Mouse (Mus musculus) embryonic stem cell, embryonic (primary cell): ENCODE results near the gene Gle1.

Source experiments
- CTCF ChIA-PET, 4 experiments: fragments of 300-600 bp in 2 of 4; fragments of 350-600 bp in 2 of 4; sonication (Branson Sonifier 250); formaldehyde crosslinking; loops; one replicate each; lab custom pipeline; 2022; ENCODE audit warnings: inconsistent platforms in 2 of 4; lab: Charles Lee
- POLR2A ChIA-PET, 4 experiments: fragments of 300-600 bp in 2 of 4; fragments of 350-600 bp in 2 of 4; sonication (Branson Sonifier 250); formaldehyde crosslinking; loops; one replicate each; lab custom pipeline; 2022; ENCODE audit warnings: antibody characterized with exemption in 4 of 4, inconsistent platforms in 1 of 4; lab: Charles Lee

The Gle1 gene

GRCm38 (mm10) chr2:29934906-29935599 lies at the start of gene Gle1:
Gle1 (plus strand) TSS chr2:29935426.
- CTCF ChIA-PET: interaction anchor here in 2 of 4 experiments (0.6 to 1.4 kb wide), 6 partner anchors 13 to 249 kb away, joined by 3 to 7 read pairs (median 3); no protein-coding TSS in a partner anchor
- POLR2A ChIA-PET: interaction anchor here (0.6 to 5.0 kb wide), 23 partner anchors 10 to 245 kb away, joined by 3 to 34 read pairs (median 4); partner anchors contain the start of genes Sptan1 (in 3 of the 4), Odf2 (in 1 of the 4) and Wdr34 (in 1 of the 4)

DNA sequence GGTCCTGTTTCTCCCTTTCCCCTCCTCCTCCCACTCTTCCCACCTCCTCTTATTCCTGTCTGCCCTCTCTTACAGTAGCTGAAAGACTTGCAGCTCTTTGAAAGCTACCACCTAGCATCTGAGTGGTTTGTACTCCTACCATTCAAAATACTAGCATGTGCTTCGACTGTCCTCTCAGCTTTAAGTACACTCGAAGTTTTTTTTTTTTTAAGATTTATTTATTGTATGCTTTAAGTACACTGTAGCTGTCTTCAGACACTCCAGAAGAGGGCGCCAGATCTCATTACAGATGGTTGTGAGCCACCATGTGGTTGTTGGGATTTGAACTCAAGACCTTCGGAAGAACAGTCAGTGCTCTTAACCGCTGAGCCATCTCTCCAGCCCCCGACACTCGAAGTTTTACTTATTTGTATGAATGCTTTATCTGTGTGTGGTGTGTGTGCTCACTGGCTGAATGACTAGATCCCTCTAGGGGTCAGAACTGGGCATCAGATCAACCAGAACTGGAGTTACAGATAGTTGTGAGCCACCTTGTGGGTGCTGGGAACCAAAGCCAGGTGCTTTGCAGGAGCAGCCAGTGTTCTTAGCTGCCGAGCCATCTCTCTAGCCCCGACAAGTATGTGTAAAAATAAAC lies 48.5 kb upstream of the Gle1 start:
- POLR2A ChIA-PET: interaction anchor here in 2 of 4 experiments (0.6 to 1.7 kb wide), 14 partner anchors 9 to 246 kb away, joined by 3 to 6 read pairs (median 3); partner anchors contain the start of genes Cercam (in 1 of the 2), Coq4 (in 1 of the 2), Slc27a4 (in 1 of the 2) and Tbc1d13 (in 1 of the 2)
- CTCF ChIA-PET: interaction anchor here (0.6 to 2.4 kb wide), 18 partner anchors 15 to 1081 kb away, joined by 3 to 10 read pairs (median 3); partner anchors contain the start of genes Cercam (in 1 of the 4) and Tor1a (in 1 of the 4)

GRCm38 (mm10) chr2:29889066-29889944 lies 45.9 kb upstream of the Gle1 start, which contains the start of gene Odf2:
Odf2 (plus strand) TSS chr2:29889221.
- ChIA-PET CTCF (interaction anchor here (0.6 to 1.7 kb wide), 28 partner anchors 8 to 204 kb away, joined by 3 to 11 read pairs (median 4); partner anchors contain the start of genes Cercam (in 3 of the 4), Coq4 (in 1 of the 4), Gle1 (in 1 of the 4) and Urm1 (in 1 of the 4)), POLR2A (interaction anchor here (0.5 to 4.9 kb wide), 98 partner anchors 8 to 696 kb away, joined by 3 to 53 read pairs (median 4); partner anchors contain the start of genes Cercam (in 3 of the 4), Wdr34 (in 3 of the 4), Gle1 (in 2 of the 4) and Sptan1 (in 2 of the 4))

GRCm38 (mm10) chr2:29889991-29890833 lies 45.0 kb upstream of the Gle1 start:
- POLR2A ChIA-PET: interaction anchor here (0.5 to 4.9 kb wide), 108 partner anchors 8 to 697 kb away, joined by 3 to 53 read pairs (median 4); partner anchors contain the start of genes Cercam (in 3 of the 4), Wdr34 (in 3 of the 4), Sptan1 (in 2 of the 4) and Tbc1d13 (in 2 of the 4)
- CTCF ChIA-PET: interaction anchor here (0.5 to 1.7 kb wide), 35 partner anchors 9 to 474 kb away, joined by 3 to 11 read pairs (median 4); partner anchors contain the start of genes Cercam (in 3 of the 4), Gle1 (in 1 of the 4), Miga2 (in 1 of the 4) and Slc27a4 (in 1 of the 4)

DNA sequence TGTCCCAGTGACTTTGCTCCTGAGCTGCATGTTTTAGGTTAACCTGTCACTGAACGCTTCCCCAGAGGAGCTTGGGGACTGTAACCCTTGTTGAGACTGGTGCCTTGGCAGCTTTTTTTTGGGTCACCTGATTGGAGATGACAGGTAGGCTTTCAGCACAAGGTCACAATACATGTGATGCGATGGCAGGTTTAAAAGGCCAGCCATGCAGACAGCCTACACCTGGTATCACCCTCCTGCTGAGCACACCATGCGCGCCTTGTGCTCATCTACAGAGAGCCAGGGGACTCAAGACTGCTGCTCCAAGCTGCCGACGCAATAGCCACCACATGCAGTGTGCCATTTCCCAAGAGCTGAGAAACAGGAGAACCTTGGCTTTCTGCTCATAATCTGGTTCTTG lies 43.5 kb upstream of the Gle1 start:
- POLR2A ChIA-PET: interaction anchor here (0.5 to 4.9 kb wide), 21 partner anchors 9 to 157 kb away, joined by 3 to 53 read pairs (median 4); partner anchors contain the start of gene Wdr34 (in 1 of the 4)
- CTCF ChIA-PET: interaction anchor here in 1 of 4 experiments (0.9 kb wide), 1 partner anchor 10 kb away, joined by 3 read pairs; no protein-coding TSS in a partner anchor

DNA sequence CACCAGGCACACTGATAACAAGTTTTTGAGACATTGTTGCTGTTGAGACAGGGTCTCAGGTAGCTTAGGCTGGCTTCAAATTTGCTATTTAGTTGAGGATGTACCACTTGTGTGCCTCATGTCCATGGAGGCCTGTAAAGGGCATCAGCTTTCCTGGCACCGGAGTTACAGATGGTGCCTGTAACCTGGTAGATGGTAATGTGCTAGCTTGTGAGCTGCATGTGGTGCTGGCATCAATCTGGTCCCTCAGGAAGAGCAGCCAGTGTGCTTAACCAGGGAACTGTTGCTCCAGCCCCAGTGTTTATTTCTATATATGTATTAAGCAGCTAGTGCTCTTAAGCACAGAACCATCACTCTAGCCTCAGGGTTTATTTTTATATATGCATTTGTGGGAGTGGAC lies 39.2 kb upstream of the Gle1 start:
- ChIA-PET POLR2A (interaction anchor here in 3 of 4 experiments (0.6 to 1.6 kb wide), 9 partner anchors 16 to 130 kb away, joined by 3 to 6 read pairs (median 3); no protein-coding TSS in a partner anchor), CTCF (interaction anchor here in 1 of 4 experiments (0.7 kb wide), 1 partner anchor 28 kb away, joined by 3 read pairs; no protein-coding TSS in a partner anchor)

- ChIA-PET POLR2A (interaction anchor here in 2 of 4 experiments (0.7 to 2.6 kb wide), 9 partner anchors 8 to 71 kb away, joined by 3 to 9 read pairs (median 3); partner anchors contain the start of gene Sptan1 (in 1 of the 2)), CTCF (interaction anchor here in 1 of 4 experiments (0.6 kb wide), 1 partner anchor 12 kb away, joined by 4 read pairs; no protein-coding TSS in a partner anchor)
Measured at GRCm38 (mm10) chr2:29897366-29897765, 37.9 kb upstream of the Gle1 start.

DNA sequence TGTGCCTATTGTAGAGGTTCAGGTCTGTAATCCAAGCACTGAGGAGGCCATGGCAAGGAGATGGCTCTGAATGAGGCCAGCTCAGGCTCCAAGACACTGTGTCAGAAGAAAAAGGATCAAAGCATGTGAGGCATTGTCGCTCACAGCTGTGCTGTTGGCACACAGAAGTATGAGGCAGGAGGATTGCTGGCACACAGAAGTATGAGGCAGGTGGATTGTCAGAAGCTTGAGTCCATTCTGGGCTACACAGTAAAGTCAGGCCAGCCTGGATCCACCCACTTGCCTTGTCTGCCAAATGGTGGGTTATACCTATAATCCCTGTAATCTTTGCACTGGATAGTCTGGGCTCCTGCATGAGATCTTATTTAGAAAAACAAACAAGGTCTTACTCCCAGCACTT lies 37.1 kb upstream of the Gle1 start:
- ChIA-PET CTCF (interaction anchor here in 2 of 4 experiments (0.5 to 1.6 kb wide), 2 partner anchors 8 to 141 kb away, joined by 5 to 8 read pairs; no protein-coding TSS in a partner anchor), POLR2A (interaction anchor here in 3 of 4 experiments (0.8 to 2.6 kb wide), 8 partner anchors 8 to 151 kb away, joined by 3 to 9 read pairs (median 4); partner anchors contain the start of genes Odf2 (in 2 of the 3), Sptan1 (in 1 of the 3) and Wdr34 (in 1 of the 3))

- ChIA-PET CTCF (interaction anchor here in 3 of 4 experiments (1.0 to 1.8 kb wide), 4 partner anchors 10 to 15 kb away, joined by 3 to 7 read pairs (median 4); no protein-coding TSS in a partner anchor), POLR2A (interaction anchor here in 3 of 4 experiments (1.0 to 6.6 kb wide), 10 partner anchors 11 to 105 kb away, joined by 3 to 53 read pairs (median 4); partner anchors contain the start of genes Gle1 (in 1 of the 3) and Odf2 (in 1 of the 3))
Measured at GRCm38 (mm10) chr2:29902194-29902593, 33.0 kb upstream of the Gle1 start.

DNA sequence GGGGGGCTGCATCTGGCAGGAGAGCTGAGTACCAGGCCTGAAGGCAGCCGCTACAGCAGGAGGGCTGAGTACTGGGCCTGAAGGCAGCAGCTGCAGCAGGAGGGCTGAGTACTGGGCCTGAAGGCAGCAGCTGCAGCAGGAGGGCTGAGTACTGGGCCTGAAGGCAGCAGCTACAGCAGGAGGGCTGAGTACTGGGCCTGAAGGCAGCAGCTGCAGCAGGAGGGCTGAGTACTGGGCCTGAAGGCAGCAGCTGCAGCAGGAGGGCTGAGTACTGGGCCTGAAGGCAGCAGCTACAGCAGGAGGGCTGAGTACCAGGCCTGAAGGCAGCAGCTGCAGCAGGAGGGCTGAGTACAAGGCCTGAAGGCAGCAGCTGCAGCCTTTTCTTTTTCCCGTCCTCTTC lies 27.1 kb upstream of the Gle1 start:
- POLR2A ChIA-PET: interaction anchor here (0.6 to 2.1 kb wide), 14 partner anchors 9 to 165 kb away, joined by 3 to 13 read pairs (median 3); partner anchors contain the start of genes Gle1 (in 1 of the 4) and Odf2 (in 1 of the 4)

DNA sequence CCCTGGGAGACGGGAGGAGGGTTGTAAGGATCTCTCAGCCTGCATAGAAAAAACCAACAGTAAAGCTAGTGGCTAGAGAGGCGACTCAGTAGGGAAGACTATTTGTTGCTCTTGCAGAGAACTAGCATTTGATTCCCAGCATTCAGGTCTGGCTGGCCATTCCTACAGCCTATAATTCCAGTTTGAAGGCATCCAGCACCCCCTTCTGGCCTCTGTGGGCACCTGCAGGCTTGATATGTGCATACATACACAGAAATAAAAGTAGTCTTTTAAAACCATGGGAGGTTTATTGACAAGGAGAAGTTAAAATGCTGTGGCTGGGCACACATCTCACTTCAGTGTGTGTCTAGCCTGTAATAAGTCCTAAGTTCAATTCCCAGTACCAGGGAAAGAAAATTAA lies 25.2 kb upstream of the Gle1 start:
- POLR2A ChIA-PET: interaction anchor here in 2 of 4 experiments (0.6 to 1.4 kb wide), 6 partner anchors 14 to 169 kb away, joined by 3 to 8 read pairs (median 3); no protein-coding TSS in a partner anchor
- CTCF ChIA-PET: interaction anchor here (0.6 to 1.5 kb wide), 8 partner anchors 7 to 224 kb away, joined by 3 to 5 read pairs (median 3); no protein-coding TSS in a partner anchor

More for the DNA sequence above, 27.1 kb upstream of the Gle1 start:
- CTCF ChIA-PET: interaction anchor here in 2 of 4 experiments (0.6 to 1.5 kb wide), 3 partner anchors 18 to 83 kb away, joined by 3 to 4 read pairs (median 3); no protein-coding TSS in a partner anchor

- CTCF ChIA-PET: no interaction called here
Measured at GRCm38 (mm10) chr2:29917621-29918020, 17.6 kb upstream of the Gle1 start.

GRCm38 (mm10) chr2:29922011-29922410 lies 13.2 kb upstream of the Gle1 start:
- POLR2A ChIA-PET: interaction anchor here in 3 of 4 experiments (0.6 to 2.2 kb wide), 21 partner anchors 9 to 1233 kb away, joined by 3 to 8 read pairs (median 3); partner anchors contain the start of genes Ddx31 (in 1 of the 3) and Gtf3c4 (in 1 of the 3)
- CTCF ChIA-PET: interaction anchor here in 3 of 4 experiments (0.7 to 1.2 kb wide), 6 partner anchors 13 to 798 kb away, joined by 3 to 5 read pairs (median 3); partner anchors contain the start of genes Gle1 (in 1 of the 3) and Setx (in 1 of the 3)

More at GRCm38 (mm10) chr2:29917621-29918020, 17.6 kb upstream of the Gle1 start:
- POLR2A ChIA-PET: interaction anchor here in 2 of 4 experiments (1.0 to 2.2 kb wide), 9 partner anchors 12 to 148 kb away, joined by 3 to 9 read pairs (median 3); no protein-coding TSS in a partner anchor

DNA sequence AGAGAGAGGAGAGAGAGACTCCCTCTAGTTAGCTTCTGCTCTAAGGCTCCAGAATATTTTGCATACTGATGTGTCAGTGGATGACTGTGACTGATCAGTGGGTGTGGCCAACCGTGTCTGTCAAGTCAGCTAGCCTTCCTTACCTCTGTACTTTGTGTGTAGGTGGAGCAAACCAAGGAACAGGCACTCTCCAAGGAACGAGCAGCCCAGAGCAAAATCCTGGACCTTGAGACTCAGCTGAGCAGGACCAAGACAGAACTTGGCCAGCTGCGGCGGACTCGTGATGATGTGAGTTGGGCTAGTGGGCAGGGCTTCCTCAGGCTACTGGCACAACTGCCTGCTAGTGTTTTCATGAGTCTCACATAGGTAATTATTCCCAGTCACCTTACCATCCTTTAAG lies 8.7 kb upstream of the Gle1 start:
- ChIA-PET POLR2A (interaction anchor here in 2 of 4 experiments (0.6 to 1.7 kb wide), 9 partner anchors 12 to 235 kb away, joined by 3 to 7 read pairs (median 3); no protein-coding TSS in a partner anchor), CTCF (interaction anchor here in 1 of 4 experiments (1.2 kb wide), 1 partner anchor 68 kb away, joined by 3 read pairs; no protein-coding TSS in a partner anchor)
